Mouse (Mus musculus): Measurements from ENCODE around the gene Rlbp1. TPM values are rescaled to one million over a fixed set of nuclear protein-coding genes. Genes with fewer than 3 reads are reported as not detected.

Rlbp1 gene
- total and polyA plus RNA-seq, 3 experiments = not detected

- 92% methylated on average over 5 of the region's 5 CpGs for WGBS
- intact Hi-C loops (cut with DNase I) = no loop called here
- H3K9ac ChIP-seq (ENCODE audit: low read depth, low read length) = no peak overlapping the region
- H3K79me2 ChIP-seq (replicated peaks; ENCODE audit: control insufficient read depth, insufficient read depth, low read length) = no peaks in the 10 kb centered on the region
- H3K4me1 ChIP-seq (ENCODE audit: control insufficient read depth, insufficient read depth, low read length) = no peaks in the 10 kb centered on the region
- H3K36me3 ChIP-seq (ENCODE audit: control insufficient read depth, insufficient read depth, low read length) = no peaks in the 10 kb centered on the region
- no peak for TF ChIP-seq CTCF (IDR thresholded peaks at IDR 0.05)
- no peak for TF ChIP-seq EP300 (IDR thresholded peaks at IDR 0.05; ENCODE audit: insufficient read depth, low read depth, low read length)
- no peak for TF ChIP-seq POLR2A (IDR thresholded peaks at IDR 0.05; ENCODE audit: insufficient read depth, low read depth, low read length)
- H3K27ac ChIP-seq = no peak overlapping the region
- DNase-seq = no peak
- no peak overlapping the region for H3K4me3 ChIP-seq
- H3K27me3 ChIP-seq (ENCODE audit: control insufficient read depth, insufficient read depth, low read length) = no peaks in the 10 kb centered on the region
Observed at GRCm38 (mm10) chr7:79328769-79329168, 58.1 kb downstream of the Rlbp1 start.

Other genes starting within 250 kb of the Rlbp1 start
- gene Mfge8, start 238.0 kb downstream of the Rlbp1 start, total RNA-seq (2021) = 100 to 1,000 TPM; 122 to 133 TPM
- gene Mfge8, start 238.0 kb downstream of the Rlbp1 start, polyA plus RNA-seq (2012; rRNA removed) = 172 and 178 TPM in 2 replicates
- 10 to 100 TPM; 33.8 to 36.3 TPM for gene Abhd2, start 113.8 kb downstream of the Rlbp1 start, total RNA-seq (2021)
- 8.4 and 15.8 TPM in 2 replicates for gene Abhd2, start 113.8 kb downstream of the Rlbp1 start, polyA plus RNA-seq (2012; rRNA removed)
- under 1 TPM; 0.08 to 0.34 TPM for gene Fanci, start 4.9 kb upstream of the Rlbp1 start, total RNA-seq (2021)
- 0.23 and 0.56 TPM in 2 replicates for gene Fanci, start 4.9 kb upstream of the Rlbp1 start, polyA plus RNA-seq (2012; rRNA removed)
- 10 to 100 TPM; 53.0 to 66.5 TPM for gene Polg, start 79.3 kb upstream of the Rlbp1 start, total RNA-seq (2021)
- 40.5 and 59.0 TPM in 2 replicates for gene Polg, start 79.3 kb upstream of the Rlbp1 start, polyA plus RNA-seq (2012; rRNA removed)
- not detected for gene Rhcg, start 230.6 kb upstream of the Rlbp1 start, total RNA-seq (2021)
- not detected in 2 replicates for gene Rhcg, start 230.6 kb upstream of the Rlbp1 start, polyA plus RNA-seq (2012; rRNA removed)